In genomic region chr5:108727425-108727824, GRCm38 (mm10) we compare ENCODE assay signal across 12 mouse cellular contexts. TPM values are rescaled to one million over a fixed set of nuclear protein-coding genes. Genes with fewer than 3 reads are reported as not detected.
"Had no signal": no experiment of that assay in that cellular context is flagged by ENCODE, and none has a peak within 500 bp of the region (broad histone marks: within the 10 kb centered on the region; RNA-seq: fewer than 3 reads in every experiment).

No protein-coding gene starts in this region.

- H3K4me3 ChIP-seq: limb, embryonic 13.5 days; liver, embryonic 15.5 days; lung, embryonic 15.5 days; midbrain, embryonic 13.5 days; myocyte; neural tube, embryonic 15.5 days had no signal

- H3K4me2 ChIP-seq: limb, embryonic 13.5 days; liver, embryonic 15.5 days; lung, embryonic 15.5 days; midbrain, embryonic 13.5 days; neural tube, embryonic 15.5 days had no signal

- H3K27me3 ChIP-seq: limb, embryonic 13.5 days; midbrain, embryonic 13.5 days; neural tube, embryonic 15.5 days had no signal

- H3K27ac ChIP-seq: kidney, postnatal 0 days; limb, embryonic 13.5 days; liver, embryonic 15.5 days; lung, embryonic 15.5 days; midbrain, embryonic 13.5 days; neural tube, embryonic 15.5 days had no signal

- H3K9me3 ChIP-seq: limb, embryonic 13.5 days; liver, embryonic 15.5 days; lung, embryonic 15.5 days; midbrain, embryonic 13.5 days; neural tube, embryonic 15.5 days had no signal

- H3K9ac ChIP-seq: limb, embryonic 13.5 days; liver, embryonic 15.5 days; lung, embryonic 15.5 days; midbrain, embryonic 13.5 days; neural tube, embryonic 15.5 days had no signal

- H3K36me3 ChIP-seq: limb, embryonic 13.5 days; liver, embryonic 15.5 days; lung, embryonic 15.5 days; midbrain, embryonic 13.5 days; neural tube, embryonic 15.5 days had no signal

- H3K4me1 ChIP-seq: lung, embryonic 15.5 days; midbrain, embryonic 13.5 days; neural tube, embryonic 15.5 days had no signal

RNA-seq across cellular contexts. Expression of gene Rnf212, which starts 47.4 kb away (rescaled TPM):
- total RNA-seq: layer of hippocampus, adult 18-20 months; left cerebral cortex, postnatal 36 days; megakaryocyte-erythroid progenitor cell, adult 5-6 weeks had no signal
- polyA plus RNA-seq: hindbrain, embryonic 16.5 days; kidney, postnatal 0 days; limb, embryonic 13.5 days; lung, embryonic 15.5 days; midbrain, embryonic 13.5 days; myocyte; neural tube, embryonic 15.5 days had no signal

RNA-seq across cellular contexts. Expression of gene Slc26a1, which starts 52.1 kb away (rescaled TPM):
- polyA plus RNA-seq: small intestine, adult 2 months had no signal
